Mouse (Mus musculus): ENCODE measurements at regions not wholly inside any gene's neighbourhood (a gene's known extent, or its start where the extent isn't known, plus 50 kb on each side); places are given as distances from the start of the nearest gene placed in this dataset.
A peak's percentile ranks its signal among the peaks of the same experiment; 100 is the strongest.

DNA sequence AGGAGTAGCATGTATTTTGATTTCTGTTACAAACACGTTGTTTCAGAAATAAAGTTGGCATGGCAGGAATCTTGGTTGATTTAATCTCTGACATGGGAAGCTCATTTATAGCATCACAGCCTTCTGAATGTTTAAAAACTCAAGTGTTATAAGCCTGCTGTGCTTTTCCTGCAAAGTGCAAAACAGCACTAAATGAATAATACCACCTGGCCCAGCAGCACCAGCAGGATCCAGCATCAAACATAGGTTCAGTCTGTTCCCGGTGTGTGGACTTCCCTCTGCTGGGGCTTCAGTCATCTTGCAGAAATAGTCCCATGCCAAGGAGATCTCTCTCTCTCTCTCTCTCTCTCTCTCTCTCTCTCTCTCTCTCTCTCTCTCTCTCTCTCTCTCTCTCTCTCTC, 154.7 kb upstream of the Tox3 start:
- no peak for DNase-seq

- no peak for DNase-seq
Observed at GRCm38 (mm10) chr8:90499315-90499714, 151.2 kb upstream of the Tox3 start.

- DNase-seq, result peak; percentile 17
Observed at GRCm38 (mm10) chr8:90496658-90497163, 148.6 kb upstream of the Tox3 start.

- DNase-seq, result no peak
Observed at GRCm38 (mm10) chr8:90495943-90496371, 147.8 kb upstream of the Tox3 start.

- DNase-seq, result no peak
Observed at GRCm38 (mm10) chr8:90492521-90493225, 144.5 kb upstream of the Tox3 start.

- no peak for DNase-seq
Observed at GRCm38 (mm10) chr8:90491691-90492090, 143.5 kb upstream of the Tox3 start.

DNA sequence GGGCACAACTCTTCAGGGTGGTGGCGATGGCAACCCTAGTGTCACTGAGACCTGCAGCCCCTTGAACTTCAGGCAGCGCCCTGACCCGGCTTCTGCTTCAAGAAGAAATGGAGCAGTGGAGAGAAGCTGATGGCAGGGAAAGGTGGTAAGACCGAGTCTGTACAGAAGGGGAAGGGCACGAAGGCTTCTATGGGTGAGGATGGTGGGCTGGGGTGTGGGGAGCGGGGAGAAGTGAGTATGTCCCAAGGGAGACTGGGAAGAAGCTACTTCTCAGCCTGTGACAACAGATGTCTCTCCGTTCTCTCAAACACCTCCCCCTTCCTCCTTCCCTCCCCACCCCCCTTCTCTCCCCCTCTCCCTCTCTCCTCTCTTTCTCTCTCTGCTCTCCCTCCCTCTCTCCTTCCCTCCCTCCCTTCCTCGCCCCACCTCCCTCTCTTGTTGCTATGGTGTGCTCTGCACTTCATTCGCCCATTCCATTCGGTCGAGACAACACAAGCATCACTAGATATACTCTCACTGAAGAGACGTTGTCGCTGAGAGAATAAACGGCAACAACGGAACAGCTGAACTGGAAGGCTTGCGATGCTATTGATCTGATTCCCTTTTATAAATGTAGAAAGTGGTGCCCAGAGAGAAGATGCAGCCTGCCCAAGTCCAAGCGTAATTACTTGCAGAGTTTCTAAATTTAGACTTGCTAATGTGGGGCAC, 142.7 kb upstream of the Tox3 start:
- no peak for DNase-seq

DNA sequence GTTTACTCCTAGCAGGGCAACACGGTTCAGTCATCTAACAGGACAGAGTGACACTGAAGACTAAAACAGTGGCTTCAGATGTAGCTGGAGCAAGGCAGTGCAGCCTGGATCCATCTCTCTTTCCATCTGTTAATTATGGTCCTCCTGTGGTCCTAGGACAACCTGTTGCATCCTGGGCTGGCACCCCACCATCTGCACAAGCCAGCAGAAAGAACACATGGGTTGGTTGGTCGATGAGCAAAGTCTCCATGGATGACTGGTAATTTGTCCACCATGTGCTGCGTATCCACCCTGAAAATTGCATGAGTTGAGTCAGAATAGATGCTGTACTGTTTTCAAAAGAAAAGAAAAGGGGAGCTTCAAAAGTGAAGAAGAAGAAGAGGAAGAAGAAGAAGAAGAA, 138.4 kb upstream of the Tox3 start:
- no peak for DNase-seq

GRCm38 (mm10) chr8:90478149-90478548, 130.0 kb upstream of the Tox3 start:
- no peak for DNase-seq

DNA sequence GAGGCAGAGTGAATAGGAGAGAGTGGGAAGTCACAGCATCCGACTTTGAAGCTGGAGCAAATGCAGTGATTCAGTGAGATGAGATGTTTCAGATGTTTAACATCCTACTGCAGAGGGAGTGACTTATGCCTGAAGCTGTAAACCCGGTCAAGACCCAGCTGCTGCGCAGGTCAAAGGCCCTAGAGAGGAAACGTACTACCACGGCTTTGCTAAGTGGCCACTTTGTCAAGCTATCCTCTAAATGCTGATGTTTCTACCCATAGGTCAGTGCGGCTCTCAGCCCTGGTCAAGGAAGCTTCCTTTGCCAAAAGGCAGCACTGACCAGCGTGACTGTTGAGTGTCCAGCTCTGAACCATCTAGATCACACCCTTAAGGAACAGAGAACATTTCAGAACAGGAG, 125.9 kb upstream of the Tox3 start:
- no peak for DNase-seq

- DNase-seq, result no peak
Observed at GRCm38 (mm10) chr8:90470826-90471225, 122.7 kb upstream of the Tox3 start.

DNA sequence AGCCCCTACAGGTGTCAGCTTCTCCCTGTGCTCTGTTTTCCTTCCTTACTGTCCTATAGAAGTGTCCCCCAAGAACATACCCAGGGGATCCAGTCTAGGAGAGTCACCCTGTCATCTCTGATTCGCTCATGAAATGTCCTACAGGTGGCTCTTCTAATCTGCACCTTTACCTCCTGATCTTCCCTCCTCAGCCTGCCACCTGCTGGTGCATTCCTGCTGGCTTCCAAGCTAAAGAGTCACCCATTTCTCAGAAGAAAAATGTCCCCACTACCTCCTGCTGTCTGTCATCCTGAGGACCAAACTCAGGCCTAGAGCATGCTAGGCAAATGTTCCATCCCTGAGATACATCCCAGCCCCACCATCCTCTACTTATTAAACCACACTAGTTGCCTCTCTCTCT, 115.6 kb upstream of the Tox3 start:
- no peak for DNase-seq

DNA sequence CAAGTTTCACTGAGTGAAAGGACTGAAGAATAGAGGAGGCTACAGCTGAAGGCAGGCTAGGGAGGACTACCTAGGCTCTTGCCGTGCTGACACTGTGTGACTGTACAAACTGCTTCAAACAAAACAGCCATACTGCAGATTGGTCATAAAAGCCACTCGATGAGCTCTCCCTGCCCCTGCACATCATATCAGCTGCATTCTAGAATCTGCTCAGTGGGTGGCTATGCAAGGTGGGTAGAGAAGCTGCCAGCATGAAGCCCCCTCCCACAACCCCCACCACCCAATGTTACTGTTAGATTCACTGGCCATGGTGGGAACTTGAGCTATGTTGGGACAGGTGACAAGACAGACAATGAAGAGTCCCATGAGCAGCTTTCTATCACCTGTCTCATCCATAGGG, 107.2 kb upstream of the Tox3 start:
- DNase-seq, result no peak

DNA sequence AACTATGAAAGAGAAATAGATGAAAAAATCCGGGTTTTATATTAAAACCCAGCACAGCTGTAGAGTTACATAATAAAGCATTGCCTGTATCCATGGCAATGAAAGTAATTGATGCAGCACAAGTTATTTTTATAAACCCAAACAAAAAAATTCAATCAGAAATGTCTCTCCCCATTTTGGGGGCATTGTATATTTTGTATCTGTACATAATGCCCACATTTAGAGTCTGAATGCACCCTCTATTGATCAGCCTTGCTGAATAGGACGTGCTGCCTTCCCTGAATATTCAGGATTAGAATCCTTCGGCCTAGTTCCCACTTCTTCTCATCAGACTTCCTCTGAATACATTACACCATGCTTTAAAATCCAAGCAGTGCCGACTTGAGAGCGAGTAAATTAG, 106.0 kb upstream of the Tox3 start:
- no peak for DNase-seq

DNA sequence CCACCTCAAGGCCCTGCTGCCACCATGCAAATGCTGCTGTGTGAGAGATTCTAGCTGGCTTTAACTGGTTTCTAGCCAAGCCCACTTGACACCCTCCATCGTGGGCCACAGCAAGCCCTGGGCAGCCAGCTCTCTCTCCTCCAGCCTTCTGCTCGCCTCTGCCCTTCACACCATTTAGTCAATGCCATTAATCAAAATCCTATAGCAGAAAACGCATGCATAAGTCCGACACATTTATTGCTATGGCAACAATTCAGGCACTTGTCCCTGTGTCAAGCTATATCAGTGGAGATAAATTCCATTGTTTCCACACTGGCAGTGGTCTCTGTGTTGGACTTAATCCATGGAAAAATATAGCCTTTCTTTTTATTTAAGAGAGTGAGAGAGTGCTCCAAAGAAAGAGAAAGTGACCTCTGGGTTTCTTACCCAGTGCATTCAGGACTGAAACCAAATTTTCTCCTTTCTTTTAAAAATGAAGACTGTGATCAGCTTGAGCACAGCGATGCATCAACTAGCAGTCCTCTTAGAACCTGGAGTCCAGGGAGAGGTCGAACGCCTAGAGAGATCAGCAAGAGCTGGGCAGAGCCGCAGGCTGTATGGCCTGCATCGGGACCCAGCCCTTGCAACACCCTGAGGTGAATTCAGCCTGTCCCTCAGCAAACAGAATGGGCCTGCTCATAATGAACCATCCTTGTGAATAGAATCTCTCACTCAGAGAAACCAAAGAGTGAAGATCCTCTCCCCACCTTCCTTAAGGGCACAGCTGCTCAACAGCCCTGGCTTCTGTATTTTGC, 93.1 kb upstream of the Tox3 start:
- DNase-seq, result no peak

- DNase-seq, result peak; percentile 3
Observed at GRCm38 (mm10) chr8:90414021-90414420, 65.9 kb upstream of the Tox3 start.

Data from adrenal gland, postnatal 14 days (tissue).